Mouse (Mus musculus) forebrain, embryonic 14.5 days (tissue): ENCODE measurements at regions not wholly inside any gene's neighbourhood (a gene's known extent, or its start where the extent isn't known, plus 50 kb on each side); places are given as distances from the start of the nearest gene placed in this dataset.

Experiments
- ATAC-seq: fragments of 200-750 bp; cut with Nextera tagmentation; 2 replicates; pipeline ENCODE4 v1.8.0; 2017; ENCODE audit warnings: mild to moderate bottlenecking, moderate library complexity
- DNase-seq: peaks from one replicate; pipeline ENCODE4 v3.0.0-alpha.2; 2015; ENCODE audit warnings: low spot score
- H3K27ac ChIP-seq: fragments of 300-500 bp; sonication (generic); 2 replicates; pipeline ENCODE4 v1.5.1; 2014; ENCODE audit warnings: low read depth, mild to moderate bottlenecking, control low read depth, low read length, moderate library complexity
- H3K27me3 ChIP-seq: fragments of 300-500 bp; sonication (generic); replicated peaks from 2 replicates; pipeline ENCODE4 v1.6.1; 2014; ENCODE audit warnings: low read length, control low read depth, mixed read lengths; ENCODE audit not compliant: control insufficient read depth, insufficient read depth
- H3K36me3 ChIP-seq: fragments of 300-500 bp; sonication (generic); 2 replicates; pipeline ENCODE4 v1.6.1; 2014; ENCODE audit warnings: low read length, control low read depth; ENCODE audit not compliant: control insufficient read depth, insufficient read depth
- H3K4me1 ChIP-seq: fragments of 300-500 bp; sonication (generic); 2 replicates; pipeline ENCODE4 v1.6.1; 2014; ENCODE audit warnings: antibody characterized with exemption, low read length, control low read depth; ENCODE audit not compliant: control insufficient read depth, insufficient read depth
- H3K4me2 ChIP-seq: fragments of 300-500 bp; sonication (generic); 2 replicates; pipeline ENCODE4 v1.6.1; 2014; ENCODE audit warnings: mild to moderate bottlenecking, control low read depth, low read length
- H3K4me3 ChIP-seq: fragments of 300-500 bp; sonication (generic); 2 replicates; pipeline ENCODE4 v1.5.1; 2014; ENCODE audit warnings: low read depth, low read length, control low read depth
- H3K9ac ChIP-seq: fragments of 300-500 bp; sonication (generic); 2 replicates; pipeline ENCODE4 v1.6.1; 2014; ENCODE audit warnings: mild to moderate bottlenecking, low read length, control low read depth, moderate library complexity
- H3K9me3 ChIP-seq: fragments of 300-500 bp; sonication (generic); replicated peaks from 2 replicates; pipeline ENCODE4 v1.6.1; 2016; ENCODE audit warnings: low read length, control low read depth, mixed read lengths; ENCODE audit not compliant: control insufficient read depth
- WGBS: fragments of 180-500 bp; shearing (Covaris S2); extraction: QIAGEN DNeasy Blood & Tissue Kit; methylation state at CpG from one replicate; pipeline ENCODE4 v1.1.7; 2014; 5-methylcytosine and 5-hydroxymethylcytosine counted together

DNA sequence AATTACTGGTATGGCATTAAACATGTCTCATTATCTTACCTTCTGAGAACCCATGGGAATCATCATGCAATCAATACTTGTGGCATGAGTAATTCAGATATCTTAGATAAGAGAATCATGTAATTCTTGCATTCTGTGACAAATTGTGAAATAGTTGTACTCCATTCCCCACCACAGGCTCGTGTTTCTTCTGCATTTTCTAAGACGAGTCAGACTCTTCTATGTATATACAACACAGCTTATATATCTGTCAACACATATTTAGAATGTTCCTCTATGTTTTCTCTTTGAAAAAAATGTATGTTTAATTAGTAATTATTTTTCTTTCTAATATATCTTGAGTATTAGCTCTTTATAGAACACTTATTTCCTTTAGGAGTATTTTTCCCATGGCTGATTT is 527.7 kb downstream of the Otol1 start:
- Histone ChIP-seq H3K9ac (no peak overlapping the region), H3K4me1 (no peaks in the 10 kb centered on the region), H3K27me3 (no peaks in the 10 kb centered on the region), H3K9me3 (no peaks in the 10 kb centered on the region), H3K27ac (no peak overlapping the region), H3K4me2 (no peak overlapping the region), H3K36me3 (no peaks in the 10 kb centered on the region), H3K4me3 (no peak overlapping the region)
- WGBS: 84% methylated on average over 2 of the region's 2 CpGs
- DNase-seq (no peak), ATAC-seq (no peak)

DNA sequence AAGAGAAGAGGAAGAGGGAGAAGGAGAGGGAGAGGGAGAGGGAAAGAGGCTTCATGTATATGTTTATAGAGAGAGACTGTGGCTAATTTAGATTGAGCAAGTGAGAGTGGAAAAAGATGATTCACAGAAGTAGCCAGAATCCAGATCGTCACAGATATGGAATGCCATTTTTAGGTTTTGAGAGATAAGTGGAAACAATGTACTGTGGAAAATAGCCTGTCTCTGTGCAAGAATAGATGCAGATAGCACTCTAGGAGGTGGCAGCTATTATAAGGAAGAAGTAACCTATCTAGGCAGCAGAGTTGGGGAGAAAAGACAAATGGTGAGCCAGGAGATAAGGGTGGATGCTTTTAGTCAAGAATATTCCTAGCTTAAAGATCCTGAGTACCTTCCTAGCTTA is 536.5 kb downstream of the Otol1 start:
- DNase-seq (no peak), ATAC-seq (no peak)
- Histone ChIP-seq H3K27ac (no peak overlapping the region), H3K9me3 (no peaks in the 10 kb centered on the region), H3K27me3 (no peaks in the 10 kb centered on the region), H3K4me2 (no peak overlapping the region), H3K9ac (no peak overlapping the region), H3K36me3 (no peaks in the 10 kb centered on the region), H3K4me1 (no peaks in the 10 kb centered on the region), H3K4me3 (no peak overlapping the region)
- 94% methylated on average over 1 of the region's 1 CpGs for WGBS

DNA sequence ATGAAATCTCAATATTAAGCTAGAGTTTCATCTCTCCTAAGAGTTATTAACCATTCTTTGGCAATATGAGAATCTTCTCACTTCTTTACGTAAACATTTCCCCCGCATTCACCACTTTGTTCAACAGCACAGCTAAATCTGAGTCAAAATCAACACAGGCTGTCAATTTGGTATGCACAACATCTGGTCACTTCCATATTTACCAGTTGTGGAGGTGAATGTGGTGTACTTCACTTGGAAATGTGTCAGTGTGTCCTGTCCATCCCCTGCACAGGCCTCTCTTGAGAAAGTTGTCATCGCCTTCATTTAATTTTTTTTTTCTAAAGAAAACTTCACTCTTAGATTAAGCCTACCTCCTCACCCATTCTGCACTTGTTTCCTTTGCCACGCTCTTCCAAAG is 550.4 kb downstream of the Otol1 start:
- Histone ChIP-seq H3K9me3 (no peaks in the 10 kb centered on the region), H3K27me3 (no peaks in the 10 kb centered on the region), H3K4me2 (no peak overlapping the region), H3K9ac (no peak overlapping the region), H3K27ac (no peak overlapping the region), H3K4me1 (no peaks in the 10 kb centered on the region), H3K36me3 (no peaks in the 10 kb centered on the region), H3K4me3 (no peak overlapping the region)
- DNase-seq (no peak), ATAC-seq (no peak)
- 86% methylated on average over 4 of the region's 4 CpGs for WGBS

DNA sequence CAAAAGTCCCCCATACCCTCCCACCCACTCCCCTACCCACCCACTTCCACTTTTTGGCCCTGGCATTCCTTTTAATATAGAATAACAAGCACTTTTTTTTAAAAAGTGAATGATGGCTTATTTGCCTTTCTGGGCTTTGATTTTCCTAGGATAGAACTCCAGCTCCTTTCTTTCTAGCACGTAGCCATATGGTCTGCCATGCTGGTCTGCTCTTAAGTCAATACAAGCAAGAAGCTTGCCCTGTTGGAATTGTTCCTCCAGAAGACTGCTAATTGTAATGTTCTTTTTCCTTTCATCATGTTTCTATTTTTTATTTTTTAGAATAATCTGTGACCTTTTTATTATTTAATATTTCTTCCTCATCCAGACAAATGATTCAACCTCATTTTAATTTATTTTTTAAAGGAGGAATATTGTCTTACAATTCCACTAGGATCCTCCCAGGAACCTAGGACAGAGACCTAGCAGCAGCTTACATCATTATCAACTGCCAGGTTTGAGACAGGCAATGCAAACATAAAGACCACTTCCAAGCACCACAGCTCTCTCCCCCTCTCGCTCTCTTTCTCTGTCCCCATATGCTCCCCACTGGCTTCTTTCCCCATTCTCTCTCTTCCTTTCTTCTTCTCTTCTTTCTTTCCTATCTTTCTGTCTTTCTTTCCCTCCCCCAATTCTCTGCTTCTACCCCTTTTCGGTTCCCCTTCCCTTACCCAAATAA is 558.9 kb downstream of the Otol1 start:
- Histone ChIP-seq H3K27ac (no peak overlapping the region), H3K36me3 (no peaks in the 10 kb centered on the region), H3K4me1 (no peaks in the 10 kb centered on the region), H3K4me3 (no peak overlapping the region), H3K9me3 (no peaks in the 10 kb centered on the region), H3K27me3 (no peaks in the 10 kb centered on the region), H3K9ac (no peak overlapping the region), H3K4me2 (no peak overlapping the region)
- peak; percentile 28 for DNase-seq
- no peak for ATAC-seq
- 86% methylated on average over 3 of the region's 3 CpGs for WGBS

DNA sequence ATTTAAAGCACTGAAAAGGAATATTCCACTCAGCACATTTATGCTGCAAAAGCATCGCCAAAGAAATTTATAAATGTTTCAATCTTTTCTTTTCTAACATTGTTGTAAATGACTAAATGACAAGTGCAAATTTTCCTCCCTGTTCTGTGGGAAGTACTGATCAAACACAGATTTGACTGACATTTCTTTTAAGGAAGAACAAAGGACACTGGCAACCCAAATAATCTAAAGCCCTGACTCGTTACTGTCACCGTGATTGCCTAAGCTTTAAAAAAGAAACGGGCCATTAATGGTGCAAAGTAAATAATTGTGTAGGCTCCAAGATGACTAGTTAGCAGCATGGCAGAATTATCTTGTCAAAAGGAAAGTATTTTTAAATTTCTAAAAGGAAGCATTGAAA is 587.4 kb downstream of the Otol1 start:
- DNase-seq: peak; percentile 60

More for the DNA sequence above, 587.4 kb downstream of the Otol1 start:
- no peak overlapping the region for H3K9ac ChIP-seq
- no peak overlapping the region for H3K27ac ChIP-seq
- H3K4me3 ChIP-seq: no peak overlapping the region
- H3K27me3 ChIP-seq: no peaks in the 10 kb centered on the region
- no peaks in the 10 kb centered on the region for H3K9me3 ChIP-seq
- no peaks in the 10 kb centered on the region for H3K4me1 ChIP-seq
- peak; percentile 68 for ATAC-seq
- H3K4me2 ChIP-seq: no peak overlapping the region
- H3K36me3 ChIP-seq: no peaks in the 10 kb centered on the region
- WGBS: 15% methylated on average over 4 of the region's 4 CpGs
